Mouse (Mus musculus) ES-E14 (cell line): ENCODE measurements around the gene Slc10a7. TPM values are rescaled to one million over a fixed set of nuclear protein-coding genes. Genes with fewer than 3 reads are reported as not detected.

ENCODE experiments used
- DNase-seq: peaks from one replicate; pipeline ENCODE4 v3.0.0-alpha.2; 2013; ENCODE audit warnings: low read depth, low spot score
- H3K27ac ChIP-seq: 2 replicates; pipeline ENCODE4 v1.5.1; 2012; ENCODE audit warnings: low read depth, mild to moderate bottlenecking, low read length, moderate library complexity, mixed read lengths; ENCODE audit not compliant: poor library complexity, insufficient read depth, severe bottlenecking
- H3K36me3 ChIP-seq: 2 replicates; pipeline ENCODE4 v1.6.1; 2012; ENCODE audit warnings: mild to moderate bottlenecking, low read length, moderate library complexity, mixed read lengths; ENCODE audit not compliant: control insufficient read depth, poor library complexity, insufficient read depth, severe bottlenecking
- H3K4me1 ChIP-seq, 2 experiments: fragments of 150-350 bp in 1 of 2; sonication (generic) in 1 of 2; 2 replicates each; pipeline ENCODE4 v1.6.1; 2012; ENCODE audit warnings: low read length in 2 of 2, mild to moderate bottlenecking in 1 of 2, mixed read lengths in 1 of 2; ENCODE audit not compliant: control insufficient read depth in 2 of 2, insufficient read depth in 2 of 2, poor library complexity in 1 of 2
- H3K4me3 ChIP-seq, 2 experiments: fragments of 150-350 bp in 1 of 2; sonication (generic) in 1 of 2; 2 replicates each; pipeline ENCODE4 v1.5.1; 2012; ENCODE audit warnings: low read length in 2 of 2, low read depth in 1 of 2, mild to moderate bottlenecking in 1 of 2, mixed read lengths in 1 of 2; ENCODE audit not compliant: insufficient read depth in 1 of 2, poor library complexity in 1 of 2, severe bottlenecking in 1 of 2
- H3K9ac ChIP-seq: 2 replicates; pipeline ENCODE4 v1.6.1; 2012; ENCODE audit warnings: low read depth, mild to moderate bottlenecking, low read length, mixed read lengths; ENCODE audit not compliant: poor library complexity, insufficient read depth, severe bottlenecking
- H3K9me3 ChIP-seq: fragments of 150-350 bp; sonication (generic); 2 replicates; pipeline ENCODE4 v1.6.1; 2012; ENCODE audit warnings: low read depth, mild to moderate bottlenecking, low read length; ENCODE audit not compliant: control insufficient read depth, insufficient read depth
- CHD2 ChIP-seq: IDR thresholded peaks from 2 replicates; pipeline ENCODE4 v1.6.1; 2014; ENCODE audit warnings: mild to moderate bottlenecking, low read depth, low read length, inconsistent platforms
- HCFC1 ChIP-seq: IDR thresholded peaks from 2 replicates; pipeline ENCODE4 v1.6.1; 2012; ENCODE audit warnings: low read length, inconsistent platforms, borderline replicate concordance; ENCODE audit not compliant: insufficient read depth
- MAFK ChIP-seq: IDR thresholded peaks from 2 replicates; pipeline ENCODE4 v1.6.1; 2014; ENCODE audit warnings: mild to moderate bottlenecking, low read depth, low read length, inconsistent platforms; ENCODE audit not compliant: insufficient read depth
- ZC3H11A ChIP-seq: IDR thresholded peaks from 2 replicates; pipeline ENCODE4 v1.6.1; 2012; ENCODE audit warnings: low read depth, mild to moderate bottlenecking, inconsistent platforms, low read length, borderline replicate concordance
- ZNF384 ChIP-seq: IDR thresholded peaks from 2 replicates; pipeline ENCODE4 v1.6.1; 2012; ENCODE audit warnings: low read depth, low read length, inconsistent platforms
- in situ Hi-C, 2 experiments: fragments of 600-800 bp; cut with MboI; formaldehyde crosslinking; loops; one replicate each; pipeline ENCODE4 v1.15.1; 2025; ENCODE audit warnings: low sequenced_read_pairs in 2 of 2, inconsistent platforms in 1 of 2; ENCODE audit not compliant: unreplicated experiment in 2 of 2
- total RNA-seq: library from RNA; depleted of rRNA; stranded (reverse); fragments of 300-350 nt; gene quantifications from 2 replicates; pipeline ENCODE4 v1.2.3, GENCODE M21; 2012

Gene Slc10a7
- total RNA-seq, 1 experiment = 30.5 TPM

- no peak for TF ChIP-seq ZC3H11A
- TF ChIP-seq MAFK = no peak
- no peak for TF ChIP-seq HCFC1
- no peak for TF ChIP-seq ZNF384
- TF ChIP-seq CHD2 = no peak
- DNase-seq = no peak
- Histone ChIP-seq H3K9me3 (no peaks in the 10 kb centered on the region), H3K4me3 (no peak overlapping the region), H3K4me1 (peaks cover 3% of the 10 kb centered on the region in 2 experiments; a peak in 2 of 4 replicates), H3K9ac (no peak overlapping the region), H3K27ac (no peak overlapping the region; the same call in 1 of the 2 replicates), H3K36me3 (peaks cover 2% of the 10 kb centered on the region)
- in situ Hi-C loops = no loop called here
Measured at GRCm38 (mm10) chr8:78584863-78585262, 75.7 kb downstream of the Slc10a7 start.

GRCm38 (mm10) chr8:78595481-78595908, 86.3 kb downstream of the Slc10a7 start:
- no peak for DNase-seq
- in situ Hi-C loops = no loop called here
- Histone ChIP-seq H3K4me1 (peaks cover 2 to 4% of the 10 kb centered on the region in 2 experiments; a peak in 2 of 4 replicates), H3K36me3 (no peaks in the 10 kb centered on the region; the same call in 1 of the 2 replicates), H3K27ac (no peak overlapping the region), H3K9ac (no peak overlapping the region), H3K4me3 (no peak overlapping the region), H3K9me3 (no peaks in the 10 kb centered on the region)
- TF ChIP-seq ZC3H11A (no peak), CHD2 (no peak), MAFK (no peak), HCFC1 (no peak), ZNF384 (no peak)

- TF ChIP-seq MAFK = no peak
- TF ChIP-seq ZNF384 = no peak
- TF ChIP-seq CHD2 = no peak
- TF ChIP-seq HCFC1 = no peak
- TF ChIP-seq ZC3H11A = no peak
- no peak overlapping the region for H3K27ac ChIP-seq
- in situ Hi-C loops = no loop called here
- H3K36me3 ChIP-seq = peaks cover 2% of the 10 kb centered on the region; the same call in 1 of the 2 replicates
- no peak for DNase-seq
- H3K9me3 ChIP-seq = no peaks in the 10 kb centered on the region
- H3K4me1 ChIP-seq = peaks cover 3 to 4% of the 10 kb centered on the region in 2 experiments; a peak in 2 of 4 replicates
- no peak overlapping the region for H3K9ac ChIP-seq
- H3K4me3 ChIP-seq = no peak overlapping the region
Measured at GRCm38 (mm10) chr8:78598237-78598636, 89.1 kb downstream of the Slc10a7 start.

- in situ Hi-C loops = no loop called here
- Histone ChIP-seq H3K9ac (no peak overlapping the region), H3K36me3 (peaks cover 8% of the 10 kb centered on the region), H3K27ac (no peak overlapping the region), H3K4me1 (peaks cover 3 to 4% of the 10 kb centered on the region in 2 experiments; a peak in 2 of 4 replicates), H3K9me3 (no peaks in the 10 kb centered on the region), H3K4me3 (no peak overlapping the region)
- no peak for DNase-seq
- TF ChIP-seq CHD2 = no peak
- TF ChIP-seq MAFK = no peak
- TF ChIP-seq HCFC1 = no peak
- TF ChIP-seq ZC3H11A = no peak
- no peak for TF ChIP-seq ZNF384
Measured at GRCm38 (mm10) chr8:78603084-78603483, 93.9 kb downstream of the Slc10a7 start.

- Histone ChIP-seq H3K9me3 (no peaks in the 10 kb centered on the region), H3K9ac (no peak overlapping the region), H3K36me3 (peaks cover 8% of the 10 kb centered on the region), H3K27ac (no peak overlapping the region), H3K4me3 (no peak overlapping the region), H3K4me1 (peaks cover 4 to 6% of the 10 kb centered on the region in 2 experiments; a peak in 3 of 4 replicates)
- in situ Hi-C loops = no loop called here
- no peak for DNase-seq
- TF ChIP-seq MAFK = no peak
- no peak for TF ChIP-seq ZNF384
- no peak for TF ChIP-seq CHD2
Measured at GRCm38 (mm10) chr8:78604426-78604825, 95.3 kb downstream of the Slc10a7 start.
